Mouse (Mus musculus) gastrocnemius, postnatal 10 days (tissue): Measurements from ENCODE around the gene Ccl4. TPM values are rescaled to one million over a fixed set of nuclear protein-coding genes. Genes with fewer than 3 reads are reported as not detected.

Source experiments
- DNase-seq: peaks from one replicate; pipeline ENCODE4 v3.0.0; 2021; ENCODE audit warnings: mixed read lengths
- total RNA-seq, 2 experiments: library from RNA; stranded (reverse); gene quantifications; 2 replicates each; pipeline ENCODE4 v1.2.3; 2021

Ccl4 gene
- total RNA-seq, 2 experiments from 2014 or later = not detected

- DNase-seq = no peak
These were observed 13.3 kb downstream of the Ccl4 start for GRCm38 (mm10) chr11:83675665-83676064.

- DNase-seq = no peak
These were observed 27.5 kb downstream of the Ccl4 start for GRCm38 (mm10) chr11:83689918-83690317.

- no peak for DNase-seq
These were observed 29.6 kb downstream of the Ccl4 start for GRCm38 (mm10) chr11:83692008-83692407.

- no peak for DNase-seq
These were observed 41.3 kb downstream of the Ccl4 start, which contains the start of gene Wfdc17 for GRCm38 (mm10) chr11:83703705-83704104. Gene Wfdc17, plus strand, starts transcription at chr11:83703991.

- DNase-seq = no peak
These were observed 46.3 kb downstream of the Ccl4 start, which contains the start of gene Wfdc18 for GRCm38 (mm10) chr11:83708715-83709114. Gene Wfdc18, plus strand, starts transcription at chr11:83709015.

GRCm38 (mm10) chr11:83709683-83710082 is 47.3 kb downstream of the Ccl4 start:
- no peak for DNase-seq

GRCm38 (mm10) chr11:83712671-83713070 is 50.3 kb downstream of the Ccl4 start:
- DNase-seq = no peak

DNA sequence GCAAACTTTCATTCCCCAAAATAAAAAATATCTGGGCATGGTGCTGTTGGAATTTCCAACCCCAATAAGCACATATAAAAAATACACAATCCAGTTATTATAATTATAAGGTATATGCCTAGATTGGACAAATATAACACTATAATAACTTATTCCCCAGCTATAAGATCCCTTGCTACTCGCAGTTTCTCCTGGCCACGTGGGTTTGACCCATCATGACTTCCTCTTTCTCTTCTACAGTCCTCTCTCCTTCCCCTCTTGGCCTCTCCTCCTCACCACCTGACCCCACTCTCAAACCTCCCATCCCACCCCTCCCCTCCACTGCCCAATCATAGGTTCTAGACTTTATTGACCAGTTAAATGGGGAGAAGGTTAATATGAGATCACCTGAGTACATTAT is 51.5 kb downstream of the Ccl4 start:
- DNase-seq = no peak

Other genes with a start within 250 kb of the Ccl4 start
- not detected for gene Gas2l2, start 233.1 kb upstream of the Ccl4 start, total RNA-seq
- gene 1700020L24Rik, start 224.9 kb upstream of the Ccl4 start, total RNA-seq = under 1 TPM in 1 of 2 experiments, not detected in 1; 0.29 TPM
- 1 to 10 TPM; 3.7 to 4.6 TPM for gene Mmp28, start 199.5 kb upstream of the Ccl4 start, total RNA-seq
- 10 to 100 TPM; 21.1 to 29.7 TPM for gene Taf15, start 189.5 kb upstream of the Ccl4 start, total RNA-seq
- not detected for gene Heatr9, start 140.4 kb upstream of the Ccl4 start, total RNA-seq
- gene Ccl5, start 132.1 kb upstream of the Ccl4 start, total RNA-seq = not detected
- gene Ccl9, start 83.9 kb upstream of the Ccl4 start, total RNA-seq = 1 to 10 TPM; 2.9 to 4.3 TPM
- 1 to 10 TPM; 3.3 to 3.4 TPM for gene Ccl6, start 69.5 kb upstream of the Ccl4 start, total RNA-seq
- not detected for gene Rpl9-ps1, start 17.0 kb upstream of the Ccl4 start, total RNA-seq
- gene Ccl3, start 13.2 kb upstream of the Ccl4 start, total RNA-seq = not detected
- 1 to 10 TPM; 1.5 to 1.7 TPM for gene Wfdc17, start 41.4 kb downstream of the Ccl4 start, total RNA-seq
- gene Wfdc18, start 46.4 kb downstream of the Ccl4 start, total RNA-seq = not detected
- gene Wfdc21, start 84.4 kb downstream of the Ccl4 start, total RNA-seq = not detected
- 1 to 10 TPM; 8.1 to 10.0 TPM for gene Heatr6, start 91.1 kb downstream of the Ccl4 start, total RNA-seq
- gene Hnf1b, start 187.5 kb downstream of the Ccl4 start, total RNA-seq = not detected